Mouse (Mus musculus) liver, embryonic 11.5 days (tissue): Measurements from ENCODE around the gene Kyat1. TPM values are rescaled to one million over a fixed set of nuclear protein-coding genes. Genes with fewer than 3 reads are reported as not detected.

ENCODE experiments used
- ATAC-seq: fragments of 200-750 bp; cut with Nextera tagmentation; replicated peaks from 2 replicates; pipeline ENCODE4 v1.8.0; 2017; ENCODE audit warnings: moderate number of reproducible peaks, mild to moderate bottlenecking, moderate TSS enrichment, moderate library complexity; ENCODE audit not compliant: low FRiP score
- DNase-seq: peaks from one replicate; pipeline ENCODE4 v3.0.0-alpha.2; 2017; ENCODE audit warnings: low spot score
- H3K27ac ChIP-seq: fragments of 300-500 bp; sonication (generic); 2 replicates; pipeline ENCODE4 v1.5.1; 2014; ENCODE audit warnings: mild to moderate bottlenecking, low read depth, low read length, control low read depth
- H3K27me3 ChIP-seq: fragments of 300-500 bp; sonication (generic); replicated peaks from 2 replicates; pipeline ENCODE4 v1.6.1; 2014; ENCODE audit warnings: low read length, mixed read lengths; ENCODE audit not compliant: control insufficient read depth, insufficient read depth
- H3K36me3 ChIP-seq: fragments of 300-500 bp; sonication (generic); 2 replicates; pipeline ENCODE4 v1.6.1; 2014; ENCODE audit warnings: mild to moderate bottlenecking, low read length, moderate library complexity, mixed read lengths; ENCODE audit not compliant: control insufficient read depth, insufficient read depth
- H3K4me1 ChIP-seq: fragments of 300-500 bp; sonication (generic); replicated peaks from 2 replicates; pipeline ENCODE4 v1.6.1; 2014; ENCODE audit warnings: low read length, mixed read lengths; ENCODE audit not compliant: control insufficient read depth, insufficient read depth
- H3K4me2 ChIP-seq: fragments of 300-500 bp; sonication (generic); 2 replicates; pipeline ENCODE4 v1.6.1; 2014; ENCODE audit warnings: mild to moderate bottlenecking, control low read depth, moderate library complexity
- H3K4me3 ChIP-seq: fragments of 300-500 bp; sonication (generic); 2 replicates; pipeline ENCODE4 v1.5.1; 2014; ENCODE audit warnings: low read depth, low read length, control low read depth
- H3K9ac ChIP-seq: fragments of 300-500 bp; sonication (generic); 2 replicates; pipeline ENCODE4 v1.6.1; 2014; ENCODE audit warnings: low read depth, low read length, control low read depth
- H3K9me3 ChIP-seq: fragments of 300-500 bp; sonication (generic); 2 replicates; pipeline ENCODE4 v1.6.1; 2016; ENCODE audit warnings: low read length, inconsistent platforms, mixed read lengths; ENCODE audit not compliant: control insufficient read depth
- whole genome bisulfite sequencing: fragments of 180-500 bp; shearing (Covaris S2); extraction: QIAGEN DNeasy Blood & Tissue Kit; methylation state at CpG from one replicate; pipeline ENCODE4 v1.1.7; 2014; 5-methylcytosine and 5-hydroxymethylcytosine counted together
- polyA plus RNA-seq: library from polyadenylated mRNA; unstranded; fragments of >200 nt; fragmentation: Nextera tagmentation; extraction: Ambion mirVana; gene quantifications from 2 replicates; pipeline ENCODE4 v1.2.1, GENCODE M21; 2014

The Kyat1 gene
- polyA plus RNA-seq, 1 experiment from 2014 or later = 17.7 TPM

DNA sequence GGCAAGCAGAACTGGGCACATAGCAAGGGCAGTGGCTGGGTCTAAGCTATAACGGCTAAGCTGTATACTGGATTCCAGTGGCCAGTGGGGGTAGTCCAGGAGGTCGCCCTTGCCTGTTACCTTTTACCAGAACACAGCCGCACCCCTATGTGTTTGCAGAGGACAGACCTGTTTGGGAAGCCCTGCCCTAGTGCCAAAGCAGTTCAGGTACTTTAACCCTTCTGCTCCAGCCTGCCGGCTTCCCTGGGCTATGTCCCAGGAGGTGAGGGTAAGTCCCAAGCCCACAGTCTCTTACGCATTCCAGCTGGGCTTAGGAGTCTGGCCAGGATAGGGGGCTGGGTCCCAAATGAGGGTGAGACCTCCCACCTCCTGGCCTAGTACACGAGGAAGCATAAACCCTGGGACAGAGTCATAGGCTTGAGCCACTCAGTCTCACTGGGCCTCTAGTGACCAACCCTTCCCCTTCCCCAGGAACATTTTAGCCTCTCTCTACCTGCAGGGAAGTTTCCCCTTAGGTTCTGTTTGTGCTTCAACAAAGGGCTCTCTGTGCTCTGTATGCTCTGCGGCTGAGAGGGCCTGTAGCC, 39.0 kb upstream of the Kyat1 start:
- H3K27ac ChIP-seq = peak overlapping the region; percentile 19; the same call in 1 of the 2 replicates
- H3K4me2 ChIP-seq = no peak overlapping the region
- peaks cover 13% of the 10 kb centered on the region for H3K36me3 ChIP-seq
- DNase-seq = no peak
- H3K9me3 ChIP-seq = no peaks in the 10 kb centered on the region
- no peaks in the 10 kb centered on the region for H3K27me3 ChIP-seq
- H3K4me1 ChIP-seq = peaks cover 11% of the 10 kb centered on the region
- 80% methylated on average over 7 of the region's 7 CpGs for WGBS
- no peak for ATAC-seq
- H3K4me3 ChIP-seq = no peak overlapping the region
- H3K9ac ChIP-seq = no peak overlapping the region

DNA sequence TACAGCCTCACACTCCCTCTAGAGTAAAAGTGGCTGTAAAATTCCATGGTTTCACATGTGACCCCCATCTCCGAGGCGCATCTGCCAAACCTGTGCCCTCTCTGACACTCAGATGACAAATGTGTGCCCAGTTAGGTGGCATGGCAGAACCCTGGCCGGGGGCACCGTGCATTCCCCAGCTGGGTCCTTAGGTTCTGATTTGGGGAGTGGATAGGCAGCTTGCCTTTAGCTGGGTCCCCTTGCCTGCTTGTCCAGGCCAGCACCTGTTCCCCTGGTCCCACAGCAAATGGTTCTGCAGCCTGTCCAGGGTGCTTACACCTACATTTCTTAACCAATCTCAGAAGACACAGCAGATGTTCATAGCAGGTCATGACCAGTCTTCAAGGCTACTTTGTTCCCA, 37.7 kb upstream of the Kyat1 start:
- Histone ChIP-seq H3K36me3 (peaks cover 9% of the 10 kb centered on the region), H3K4me2 (no peak overlapping the region), H3K27ac (no peak overlapping the region), H3K27me3 (no peaks in the 10 kb centered on the region), H3K4me1 (peaks cover 24% of the 10 kb centered on the region), H3K9ac (no peak overlapping the region), H3K4me3 (no peak overlapping the region), H3K9me3 (no peaks in the 10 kb centered on the region)
- DNase-seq = no peak
- WGBS = 94% methylated on average over 4 of the region's 4 CpGs
- no peak for ATAC-seq

DNA sequence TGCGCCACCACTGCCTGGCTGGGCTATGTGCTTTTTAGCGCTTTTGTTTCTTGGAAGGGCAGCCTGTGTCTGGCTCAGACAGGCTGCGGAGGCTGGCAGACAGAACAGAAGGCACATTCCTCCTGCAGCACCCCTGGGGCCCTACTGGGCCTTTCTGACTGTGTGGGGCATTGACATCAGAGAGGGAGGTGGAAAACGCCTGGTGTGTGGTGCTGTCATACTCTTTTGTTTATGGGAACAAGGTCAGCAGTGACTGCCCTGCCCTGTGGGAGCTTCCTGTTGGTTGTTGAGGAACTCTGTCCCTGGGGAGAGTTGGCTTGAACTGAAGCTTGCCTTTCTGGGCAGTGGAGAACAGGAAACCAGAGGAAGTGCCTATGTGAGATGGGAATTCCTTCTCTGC, 36.9 kb upstream of the Kyat1 start:
- Histone ChIP-seq H3K4me2 (no peak overlapping the region), H3K4me1 (peaks cover 25% of the 10 kb centered on the region)
- ATAC-seq = no peak

DNA sequence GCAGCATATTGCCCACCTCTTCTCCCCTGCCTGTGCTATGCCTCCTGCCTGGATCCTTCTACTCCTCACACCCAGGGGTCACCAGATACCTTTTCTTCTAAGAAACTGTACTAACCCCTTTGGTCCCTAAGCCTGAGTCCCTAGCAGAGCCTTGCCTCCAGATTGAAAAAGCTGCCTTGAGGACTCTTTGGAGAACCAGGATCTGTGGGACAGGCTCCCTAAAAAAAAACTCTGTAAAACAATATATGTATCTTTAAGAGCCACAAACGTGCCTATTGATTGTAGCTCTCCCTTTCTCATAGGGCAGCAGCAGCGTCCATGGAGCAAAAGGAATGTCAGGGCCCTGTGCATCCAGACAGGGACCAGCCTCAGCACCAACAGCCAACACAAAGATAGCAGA, 34.6 kb upstream of the Kyat1 start, which contains the start of gene Gm28035:
Gm28035 (plus strand) TSS at position 301 of the 400 bp plus-strand sequence.
- H3K4me1 ChIP-seq = peaks cover 27% of the 10 kb centered on the region
- no peak within 1 kb of the TSS for H3K9ac ChIP-seq
- peak within 1 kb of the TSS; percentile 1 for H3K27ac ChIP-seq
- ATAC-seq (no peak), DNase-seq (no peak)
- H3K4me3 ChIP-seq = peak within 1 kb of the TSS; percentile 0; the same call in 1 of the 2 replicates
- H3K9me3 ChIP-seq = no peaks in the 10 kb centered on the region
- H3K4me2 ChIP-seq = peak within 1 kb of the TSS; percentile 96
- peaks cover 5% of the 10 kb centered on the region; the same call in 1 of the 2 replicates for H3K36me3 ChIP-seq
- 83% methylated on average over 2 of the region's 2 CpGs for WGBS
- H3K27me3 ChIP-seq = no peaks in the 10 kb centered on the region

More for the DNA sequence above, 36.9 kb upstream of the Kyat1 start:
- no peak for DNase-seq
- Histone ChIP-seq H3K36me3 (peaks cover 7% of the 10 kb centered on the region; the same call in 1 of the 2 replicates), H3K4me3 (no peak overlapping the region), H3K9me3 (no peaks in the 10 kb centered on the region), H3K9ac (no peak overlapping the region), H3K27ac (0 out of 2 replicates have a peak overlapping the region, but pooled peaks have one; percentile 16), H3K27me3 (no peaks in the 10 kb centered on the region)
- WGBS = 66% methylated on average over 4 of the region's 4 CpGs

DNA sequence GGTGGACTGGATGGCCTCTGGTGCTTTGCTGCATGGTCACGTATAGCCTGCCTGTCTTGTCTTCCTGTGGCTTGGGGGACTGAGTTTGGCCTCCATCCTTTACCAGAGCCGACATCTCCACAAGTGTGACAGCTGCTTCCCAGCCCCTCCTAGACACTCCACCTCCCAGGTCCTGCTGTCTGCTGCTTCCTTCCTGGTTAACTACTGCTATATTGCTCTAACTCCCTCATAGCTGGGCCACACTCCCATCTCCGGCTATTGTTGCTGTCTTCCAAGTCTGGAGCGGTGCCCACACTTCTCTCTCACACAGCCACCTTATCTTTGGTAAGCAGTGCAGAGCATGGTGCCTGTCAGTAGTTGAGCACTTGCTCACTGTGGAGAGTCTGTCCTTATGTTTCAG, 34.1 kb upstream of the Kyat1 start:
- peaks cover 27% of the 10 kb centered on the region for H3K4me1 ChIP-seq
- peak overlapping the region; percentile 1 for H3K27ac ChIP-seq
- 63% methylated on average over 4 of the region's 4 CpGs for WGBS
- DNase-seq (no peak), ATAC-seq (peak; percentile 18; the same call in 1 of the 2 replicates)
- H3K27me3 ChIP-seq = no peaks in the 10 kb centered on the region
- peak overlapping the region; percentile 96 for H3K4me2 ChIP-seq
- peaks cover 5% of the 10 kb centered on the region; the same call in 1 of the 2 replicates for H3K36me3 ChIP-seq
- H3K4me3 ChIP-seq = peak overlapping the region; percentile 0; the same call in 1 of the 2 replicates
- no peaks in the 10 kb centered on the region for H3K9me3 ChIP-seq
- no peak overlapping the region for H3K9ac ChIP-seq

DNA sequence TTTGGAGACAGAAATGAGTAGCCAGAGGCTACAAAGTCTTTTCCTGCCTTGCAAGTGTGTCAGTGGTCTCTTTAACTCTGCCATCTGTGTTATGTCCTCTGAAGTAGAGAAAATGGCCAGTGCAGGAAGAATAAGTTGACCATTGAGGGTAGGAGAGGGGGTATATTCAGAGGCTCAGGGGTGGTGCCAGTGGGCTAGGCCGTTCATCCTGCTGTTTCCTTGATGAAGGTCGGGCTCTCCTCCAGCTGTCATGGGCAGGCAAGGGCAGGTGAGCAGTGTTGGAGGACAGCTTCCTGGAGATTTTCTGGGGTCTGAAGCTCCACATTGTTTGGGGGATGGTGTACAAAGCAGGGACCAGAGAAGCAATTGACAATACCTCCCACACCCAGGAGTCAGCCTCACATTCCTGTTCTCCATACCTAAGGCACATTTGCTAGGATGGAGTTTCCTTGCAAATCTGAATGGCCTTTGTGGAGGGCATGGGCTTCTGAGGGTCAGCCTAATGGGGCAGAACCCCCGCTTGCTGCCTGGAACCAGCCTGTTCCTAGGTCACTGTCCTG, 33.3 kb upstream of the Kyat1 start:
- H3K9me3 ChIP-seq = no peaks in the 10 kb centered on the region
- DNase-seq = no peak
- WGBS = 80% methylated on average over 3 of the region's 3 CpGs
- peak overlapping the region; percentile 94 for H3K4me3 ChIP-seq
- no peaks in the 10 kb centered on the region for H3K27me3 ChIP-seq
- H3K4me1 ChIP-seq = peaks cover 27% of the 10 kb centered on the region
- H3K4me2 ChIP-seq = peak overlapping the region; percentile 96
- peak overlapping the region; percentile 1; the same call in 1 of the 2 replicates for H3K27ac ChIP-seq
- peaks cover 2% of the 10 kb centered on the region; the same call in 1 of the 2 replicates for H3K36me3 ChIP-seq
- H3K9ac ChIP-seq = peak overlapping the region; percentile 90
- ATAC-seq = no peak

DNA sequence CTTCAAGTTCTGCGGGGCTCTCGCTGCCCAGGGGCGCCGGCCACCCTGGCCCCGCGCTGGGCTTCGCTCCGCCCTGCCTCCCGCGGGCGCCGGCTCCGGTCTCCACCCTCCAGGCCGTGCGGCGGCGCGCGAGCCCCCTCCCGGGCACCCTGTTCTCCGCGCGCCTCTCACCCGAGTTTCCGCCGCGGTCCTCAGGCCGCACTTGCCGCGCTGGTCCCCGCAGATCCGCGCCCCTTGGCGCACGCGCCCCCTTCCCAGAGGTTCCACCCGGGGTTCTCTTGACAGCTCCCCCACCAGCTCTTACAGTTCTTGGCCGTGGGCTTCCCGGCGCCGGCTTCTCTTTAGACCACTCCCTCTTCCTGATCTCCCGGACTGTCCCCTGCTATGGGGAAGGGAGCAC, 32.2 kb upstream of the Kyat1 start:
- Histone ChIP-seq H3K4me3 (peak overlapping the region; percentile 94), H3K4me2 (peak overlapping the region; percentile 96), H3K9ac (peak overlapping the region; percentile 90), H3K4me1 (peaks cover 27% of the 10 kb centered on the region), H3K9me3 (no peaks in the 10 kb centered on the region), H3K36me3 (peaks cover 2% of the 10 kb centered on the region; the same call in 1 of the 2 replicates), H3K27ac (peak overlapping the region; percentile 84), H3K27me3 (no peaks in the 10 kb centered on the region)
- DNase-seq (no peak), ATAC-seq (peak; percentile 84)
- 0% methylated on average over 38 of the region's 42 CpGs for WGBS

DNA sequence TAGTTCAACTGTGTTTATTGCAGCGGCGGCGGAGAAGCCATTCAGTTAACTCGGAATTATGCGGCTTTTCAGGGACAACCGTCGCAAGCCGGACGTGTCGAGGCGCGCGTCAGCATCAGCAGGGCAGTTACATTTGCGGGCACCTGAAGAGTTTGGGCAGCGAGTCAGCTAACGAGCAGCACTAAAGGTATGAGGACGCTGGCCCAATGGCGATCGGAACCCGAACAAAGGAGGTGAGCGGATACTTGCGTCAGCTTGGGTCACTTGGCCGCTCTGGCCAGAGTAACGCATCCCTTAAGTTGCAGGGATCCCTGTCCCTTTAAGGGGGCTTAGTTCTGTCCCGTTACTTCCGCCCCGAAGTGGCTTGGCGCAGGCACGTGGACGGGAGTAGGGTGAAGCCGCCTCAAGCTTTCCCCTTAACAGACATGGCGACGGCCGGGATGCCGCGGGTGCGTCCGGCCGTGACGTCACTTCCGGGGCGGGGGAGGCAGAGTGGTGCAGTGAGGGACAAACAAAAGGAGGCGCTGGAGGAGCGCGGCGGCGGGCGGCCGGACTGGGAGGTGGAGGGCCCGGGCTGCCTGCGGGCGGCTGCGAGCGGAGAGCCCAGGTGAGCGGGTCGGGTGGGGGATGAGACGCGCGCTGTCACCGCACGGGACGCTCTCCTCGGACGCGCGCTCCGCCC, 31.7 kb upstream of the Kyat1 start, which contains the start of gene Lrrc8a:
Lrrc8a (plus strand) TSS at position 517 of the 682 bp plus-strand sequence.
- Histone ChIP-seq H3K4me3 (peak within 1 kb of the TSS; percentile 94), H3K9ac (peak within 1 kb of the TSS; percentile 90), H3K36me3 (peaks cover 2% of the 10 kb centered on the region; the same call in 1 of the 2 replicates), H3K27me3 (no peaks in the 10 kb centered on the region), H3K27ac (peak within 1 kb of the TSS; percentile 84), H3K4me2 (peak within 1 kb of the TSS; percentile 96), H3K4me1 (peaks cover 25% of the 10 kb centered on the region), H3K9me3 (no peaks in the 10 kb centered on the region)
- WGBS = under 1% methylated on average over 67 of the region's 67 CpGs
- peak; percentile 100 for DNase-seq
- peak; percentile 96 for ATAC-seq
